In the genomic region with DNA sequence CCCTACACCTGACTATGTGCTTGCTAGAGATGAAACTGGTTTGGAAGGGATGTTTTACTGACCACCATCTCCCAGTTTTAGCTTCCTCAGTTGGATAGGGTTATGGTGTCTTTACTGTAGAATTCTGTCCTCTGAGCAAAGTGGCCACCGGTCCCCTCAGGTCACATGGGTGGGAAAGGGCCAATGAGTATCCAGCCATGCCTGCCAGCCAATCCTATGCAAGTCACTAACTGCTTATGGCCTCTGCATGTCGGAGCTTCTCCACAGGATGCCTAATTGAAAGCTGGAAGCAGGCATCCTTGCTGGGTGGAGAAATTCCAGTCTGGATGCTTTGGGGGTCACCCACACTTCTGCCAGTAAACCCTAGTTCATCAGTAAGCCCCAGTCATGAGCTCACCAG, we compare ENCODE assay signal across 9 mouse cellular contexts. TPM values are rescaled to one million over a fixed set of nuclear protein-coding genes. Genes with fewer than 3 reads are reported as not detected.
DNase-seq lines count a peak whose midpoint lies in the region; ATAC-seq and TF ChIP-seq lines count a peak whose summit lies in the region.
"Had no signal": no experiment of that assay in that cellular context is flagged by ENCODE, and none has a peak within 500 bp of the region (broad histone marks: within the 10 kb centered on the region; RNA-seq: fewer than 3 reads in every experiment).

No protein-coding gene starts in this region.

- H3K9ac ChIP-seq in heart, embryonic 15.5 days = no peak overlapping the region
- no peak overlapping the region for H3K9ac ChIP-seq in hindbrain, postnatal 0 days (replicated peaks; ENCODE audit: low read length)

- TF ChIP-seq CTCF in hindbrain, postnatal 0 days (IDR thresholded peaks at IDR 0.05; ENCODE audit: low read depth) = no peak

- no peak for TF ChIP-seq POLR2A in myocyte (IDR thresholded peaks at IDR 0.05; ENCODE audit: insufficient read length, low read depth)

- peak overlapping the region; percentile 7; the same call in 1 of the 2 replicates for H3K4me3 ChIP-seq in heart, embryonic 15.5 days
- no peak overlapping the region for H3K4me3 ChIP-seq in hindbrain, postnatal 0 days (ENCODE audit: low read length)
- no peak overlapping the region for H3K4me3 ChIP-seq in myocyte

- no peak for ATAC-seq in heart, embryonic 15.5 days (replicated peaks; ENCODE audit: insufficient number of reproducible peaks, insufficient read depth, low FRiP score, low read depth)
- peak; percentile 69; the same call in 1 of the 2 replicates for ATAC-seq in hindbrain, postnatal 0 days

- H3K4me2 ChIP-seq in heart, embryonic 15.5 days = peak overlapping the region; percentile 21; the same call in 1 of the 2 replicates
- no peak overlapping the region for H3K4me2 ChIP-seq in hindbrain, postnatal 0 days (ENCODE audit: low read depth, low read length)
- no peak overlapping the region for H3K4me2 ChIP-seq in myocyte (ENCODE audit: low read depth)

- peaks cover 7% of the 10 kb centered on the region; the same call in 1 of the 2 replicates for H3K4me1 ChIP-seq in heart, embryonic 15.5 days (replicated peaks)
- H3K4me1 ChIP-seq in hindbrain, postnatal 0 days (ENCODE audit: insufficient read depth, low read length) = no peaks in the 10 kb centered on the region

- no peak overlapping the region for H3ac ChIP-seq in myocyte (ENCODE audit: control insufficient read depth, insufficient read length)

- H3K36me3 ChIP-seq in heart, embryonic 15.5 days = peaks cover 39% of the 10 kb centered on the region
- peaks cover 13% of the 10 kb centered on the region; the same call in 1 of the 2 replicates for H3K36me3 ChIP-seq in hindbrain, postnatal 0 days (ENCODE audit: insufficient read depth, low read length)
- H3K36me3 ChIP-seq in myocyte (ENCODE audit: control insufficient read depth, insufficient read depth) = peaks cover 33% of the 10 kb centered on the region

- no peak overlapping the region for H3K27ac ChIP-seq in heart, embryonic 15.5 days
- no peak overlapping the region for H3K27ac ChIP-seq in hindbrain, postnatal 0 days

- H3K9me3 ChIP-seq in heart, embryonic 15.5 days (replicated peaks) = no peaks in the 10 kb centered on the region
- no peaks in the 10 kb centered on the region for H3K9me3 ChIP-seq in hindbrain, postnatal 0 days (ENCODE audit: low read length)

- H3K79me2 ChIP-seq in myocyte (ENCODE audit: control insufficient read depth, insufficient read depth) = no peaks in the 10 kb centered on the region

- intact Hi-C loops in heart, postnatal 10 days (cut with DNase I) = no loop called here

- DNase-seq in heart, postnatal 10 days = no peak
- DNase-seq in c-Kit-positive CD71-positive TER-119-positive erythroid progenitor cells, embryonic 14.5 days (ENCODE audit: low spot score) = peak; percentile 40
- peak; percentile 44 for DNase-seq in hindbrain, postnatal 0 days (ENCODE audit: low spot score)
- no peak for DNase-seq in layer of hippocampus, adult 9-10 months (ENCODE audit: low spot score)
- no peak for DNase-seq in thymus, postnatal 0 days (ENCODE audit: low spot score)
- DNase-seq in lung, adult 18-20 months = no peak
- DNase-seq: gastrocnemius, postnatal 14 days had no signal

- no peaks in the 10 kb centered on the region for H3K27me3 ChIP-seq in heart, embryonic 15.5 days
- no peaks in the 10 kb centered on the region for H3K27me3 ChIP-seq in hindbrain, postnatal 0 days (ENCODE audit: insufficient read depth, low read length)
- no peaks in the 10 kb centered on the region for H3K27me3 ChIP-seq in myocyte (ENCODE audit: control insufficient read depth, insufficient read depth, insufficient read length)

- 0% methylated on average over 2 of the region's 2 CpGs for WGBS in heart, embryonic 15.5 days
- 2% methylated on average over 2 of the region's 2 CpGs for WGBS in hindbrain, postnatal 0 days

TF ChIP-seq in myocyte, 11 proteins besides CTCF, POLR2A, EP300 and RAD21:
- peak; percentile 79 for TF ChIP-seq POLR2AphosphoS2 (IDR thresholded peaks at IDR 0.05; ENCODE audit: insufficient read length, low read depth)
- TF ChIP-seq REST (IDR thresholded peaks at IDR 0.05; ENCODE audit: insufficient read depth, insufficient read length) = no peak
TF ChIP-seq in myocyte: peak in this region for 1.

RNA-seq across cellular contexts. Expression of a gene that starts 10.5 kb away (rescaled TPM):
- polyA plus RNA-seq in heart, embryonic 15.5 days (2015; fragmentation: Nextera tagmentation; extraction: Ambion mirVana) = 324 and 354 TPM in 2 replicates
- total RNA-seq in heart, postnatal 10 days (2021) = 100 to 1,000 TPM; 145 to 164 TPM
- total RNA-seq in hindbrain, postnatal 0 days (2014; rRNA removed) = 122 and 127 TPM in 2 replicates
- 446 and 451 TPM in 2 replicates for polyA plus RNA-seq in hindbrain, postnatal 0 days (2015; fragmentation: Nextera tagmentation; extraction: Ambion mirVana)
- polyA plus RNA-seq in myocyte (2012; fragmentation: generic; extraction: Trizol) = 326 TPM
- 650 and 668 TPM in 2 replicates for polyA plus RNA-seq in thymus, postnatal 0 days (2015; fragmentation: Nextera tagmentation; extraction: Ambion mirVana)

Comparison
In these comparisons a context has a peak if more than half of its experiments do, and no peak if none do; other contexts are left out.
1. DNase-seq: peak in c-Kit-positive CD71-positive TER-119-positive erythroid progenitor cells, embryonic 14.5 days (single experiment) and hindbrain, postnatal 0 days (single experiment); none in heart, postnatal 10 days (0 of 2), layer of hippocampus, adult 9-10 months (single experiment), thymus, postnatal 0 days (single experiment) and lung, adult 18-20 months (0 of 2).